In the genomic region with DNA sequence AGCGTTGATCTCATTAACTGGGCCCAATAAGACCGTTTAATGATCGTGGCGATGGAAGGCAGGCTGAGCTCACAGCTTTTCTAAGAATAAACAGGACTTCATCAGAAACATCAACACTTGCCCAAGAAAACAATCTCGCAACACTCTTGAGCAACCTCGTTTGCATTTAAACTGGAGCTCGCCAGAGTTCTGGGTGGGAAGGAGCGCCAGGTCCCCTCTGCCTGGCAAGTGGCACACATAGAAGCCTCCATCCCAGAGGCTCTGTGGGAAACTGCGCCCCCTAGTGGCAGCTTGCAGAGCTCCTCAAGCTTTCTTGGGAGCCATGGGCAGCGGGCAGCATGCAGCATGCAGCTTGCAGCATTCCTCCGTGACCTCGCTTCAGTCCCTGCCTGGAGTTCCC, we compare ENCODE assay signal across 8 mouse cellular contexts.
DNase-seq lines count a peak whose midpoint lies in the region; ATAC-seq and TF ChIP-seq lines count a peak whose summit lies in the region.

No protein-coding gene starts in this region.

- 29% methylated on average over 12 of the region's 12 CpGs for WGBS in embryonic facial prominence, embryonic 13.5 days
- WGBS in limb, embryonic 13.5 days = 22% methylated on average over 12 of the region's 12 CpGs
- 23% methylated on average over 12 of the region's 12 CpGs for WGBS in midbrain, postnatal 0 days

- peak overlapping the region; percentile 47; the same call in 1 of the 2 replicates for H3K9ac ChIP-seq in embryonic facial prominence, embryonic 13.5 days
- peak overlapping the region; percentile 50 for H3K9ac ChIP-seq in limb, embryonic 13.5 days
- 0 out of 2 replicates have a peak overlapping the region, but pooled peaks have one; percentile 20 for H3K9ac ChIP-seq in midbrain, postnatal 0 days (replicated peaks; ENCODE audit: low read length, poor library complexity, severe bottlenecking)

- no peaks in the 10 kb centered on the region for H3K36me3 ChIP-seq in embryonic facial prominence, embryonic 13.5 days
- no peaks in the 10 kb centered on the region for H3K36me3 ChIP-seq in limb, embryonic 13.5 days
- no peaks in the 10 kb centered on the region for H3K36me3 ChIP-seq in midbrain, postnatal 0 days (ENCODE audit: insufficient read depth, low read length)

- peak overlapping the region; percentile 70 for H3K4me2 ChIP-seq in embryonic facial prominence, embryonic 13.5 days
- peak overlapping the region; percentile 71 for H3K4me2 ChIP-seq in limb, embryonic 13.5 days (replicated peaks)
- peak overlapping the region; percentile 43 for H3K4me2 ChIP-seq in midbrain, postnatal 0 days (ENCODE audit: low read depth, low read length, poor library complexity, severe bottlenecking)

- peaks cover 10% of the 10 kb centered on the region for H3K27me3 ChIP-seq in embryonic facial prominence, embryonic 13.5 days
- peaks cover 13% of the 10 kb centered on the region for H3K27me3 ChIP-seq in limb, embryonic 13.5 days
- peaks cover 7% of the 10 kb centered on the region for H3K27me3 ChIP-seq in midbrain, postnatal 0 days (ENCODE audit: insufficient read depth, low read length)

- H3K4me3 ChIP-seq in embryonic facial prominence, embryonic 13.5 days = peak overlapping the region; percentile 13; the same call in 1 of the 2 replicates
- H3K4me3 ChIP-seq in limb, embryonic 13.5 days = peak overlapping the region; percentile 10; the same call in 1 of the 2 replicates
- H3K4me3 ChIP-seq in midbrain, postnatal 0 days (ENCODE audit: low read depth, low read length) = peak overlapping the region; percentile 13; the same call in 1 of the 2 replicates

- ATAC-seq in embryonic facial prominence, embryonic 13.5 days (ENCODE audit: insufficient number of reproducible peaks, insufficient read depth, low FRiP score, low TSS enrichment, low read depth) = no peak
- ATAC-seq in limb, embryonic 13.5 days (ENCODE audit: low FRiP score, low read depth) = peak; percentile 57; the same call in 1 of the 2 replicates
- ATAC-seq in midbrain, postnatal 0 days (ENCODE audit: low FRiP score) = no peak; the same call in 1 of the 2 replicates

- peak; percentile 99 for TF ChIP-seq CTCF in midbrain, postnatal 0 days (IDR thresholded peaks at IDR 0.05)

- H3K4me1 ChIP-seq in embryonic facial prominence, embryonic 13.5 days = peaks cover 56% of the 10 kb centered on the region
- peaks cover 50% of the 10 kb centered on the region for H3K4me1 ChIP-seq in limb, embryonic 13.5 days
- H3K4me1 ChIP-seq in midbrain, postnatal 0 days (ENCODE audit: insufficient read depth, low read length) = 0 out of 2 replicates have a peak, but pooled peaks cover 3% of the 10 kb centered on the region

- H3K9me3 ChIP-seq in embryonic facial prominence, embryonic 13.5 days = no peaks in the 10 kb centered on the region
- no peaks in the 10 kb centered on the region for H3K9me3 ChIP-seq in limb, embryonic 13.5 days
- H3K9me3 ChIP-seq in midbrain, postnatal 0 days (ENCODE audit: low read length) = no peaks in the 10 kb centered on the region

- DNase-seq in 3134 (ENCODE audit: extremely low read depth, insufficient read length, low spot score) = peak; percentile 72
- peak; percentile 94 to 95 for DNase-seq in adrenal gland, postnatal 36 days
- peak; percentile 88 for DNase-seq in heart, adult 8-10 months (ENCODE audit: low spot score)
- peak; percentile 83 for DNase-seq in kidney, adult 9 months
- DNase-seq in midbrain, postnatal 0 days (ENCODE audit: low spot score) = peak; percentile 95
- DNase-seq in spleen, postnatal 10 days (ENCODE audit: low spot score in 2 of 2) = peak; percentile 72 to 89

- no peak overlapping the region for H3K27ac ChIP-seq in embryonic facial prominence, embryonic 13.5 days
- H3K27ac ChIP-seq in limb, embryonic 13.5 days = no peak overlapping the region
- H3K27ac ChIP-seq in midbrain, postnatal 0 days (ENCODE audit: low read depth, low read length) = no peak overlapping the region
